Mouse (Mus musculus): ENCODE results near the gene Clrn3. TPM values are rescaled to one million over a fixed set of nuclear protein-coding genes. Genes with fewer than 3 reads are reported as not detected.

Gene Clrn3
- polyA plus RNA-seq, 1 experiment, result 26.7 TPM

DNA sequence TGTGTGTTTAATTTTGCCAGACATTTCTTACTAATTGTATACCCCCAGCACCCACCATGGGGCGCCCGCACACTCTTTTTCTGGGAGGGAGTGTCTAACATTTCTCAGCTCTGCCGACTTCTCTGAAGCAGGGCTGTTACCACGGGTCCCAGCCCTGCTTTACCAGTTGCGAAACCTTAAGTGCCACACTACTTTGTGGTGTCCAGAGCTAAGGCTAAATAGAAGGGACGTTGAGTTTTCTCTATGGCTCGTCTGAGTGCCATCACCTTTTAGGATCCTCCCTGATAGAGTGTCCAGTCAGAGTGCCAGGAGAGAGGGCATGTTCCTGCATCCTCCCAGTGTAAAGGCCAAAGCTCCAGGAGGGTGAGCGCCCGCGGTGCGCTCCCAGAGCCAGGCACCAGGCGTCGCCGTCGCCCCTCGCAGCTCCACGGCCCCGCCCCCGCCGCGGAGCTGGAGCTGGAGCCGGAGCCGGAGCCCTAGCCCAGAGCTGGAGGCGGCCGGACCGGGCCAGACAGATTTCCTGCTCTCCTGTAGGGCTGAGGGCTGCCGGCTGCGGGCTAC lies 9.0 kb upstream of the Clrn3 start, which contains the start of gene Ptpre:
TSS of gene Ptpre (plus strand) at position 141 of the 561 bp plus-strand sequence.
- no peak within 1 kb of the TSS for H3K27ac ChIP-seq (ENCODE audit: insufficient read depth, low read depth, low read length)
- peak; percentile 92 for DNase-seq
- WGBS, result 4% methylated on average over 28 of the region's 28 CpGs

DNA sequence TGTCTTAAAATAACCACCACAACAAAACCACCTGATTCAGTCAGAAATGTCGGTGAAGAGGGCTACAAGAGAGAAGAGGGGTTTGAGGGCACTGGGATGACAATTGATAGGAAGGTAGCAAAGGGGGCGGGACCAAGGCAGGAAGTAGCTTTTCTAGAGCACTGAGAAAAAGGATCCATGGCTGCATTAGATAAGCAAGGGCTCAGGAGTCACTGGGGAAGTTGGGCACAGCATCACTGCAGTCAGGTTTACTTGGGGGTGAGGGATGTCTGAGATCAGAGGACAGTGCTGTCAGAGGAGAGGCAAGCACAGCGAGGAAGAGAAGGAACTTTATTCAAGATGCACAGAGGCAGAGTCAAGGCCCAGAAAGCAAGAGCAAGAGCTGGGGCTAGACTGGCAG lies 7.5 kb upstream of the Clrn3 start:
- Histone ChIP-seq H3K36me3 (ENCODE audit: control insufficient read depth, insufficient read depth, low read length) (no peaks in the 10 kb centered on the region), H3K27ac (ENCODE audit: insufficient read depth, low read depth, low read length) (no peak overlapping the region), H3K27me3 (replicated peaks; ENCODE audit: control insufficient read depth, insufficient read depth, low read length) (no peaks in the 10 kb centered on the region), H3K4me1 (ENCODE audit: control insufficient read depth, insufficient read depth, low read length) (no peaks in the 10 kb centered on the region), H3K4me3 (ENCODE audit: insufficient read depth, low read depth, low read length) (no peak overlapping the region)
- no peak for DNase-seq
- TF ChIP-seq CTCF (conservative IDR thresholded peaks at IDR 0.05; ENCODE audit: insufficient read depth, insufficient read length, low read depth, low read length), result no peak
- no peak for TF ChIP-seq POLR2A (IDR thresholded peaks at IDR 0.05; ENCODE audit: low read depth, low read length)
- 84% methylated on average over 3 of the region's 3 CpGs for whole genome bisulfite sequencing

More for the DNA sequence above, 9.0 kb upstream of the Clrn3 start, which contains the start of gene Ptpre:
- Histone ChIP-seq H3K4me1 (ENCODE audit: control insufficient read depth, insufficient read depth, low read length) (no peaks in the 10 kb centered on the region), H3K36me3 (ENCODE audit: control insufficient read depth, insufficient read depth, low read length) (no peaks in the 10 kb centered on the region), H3K27me3 (replicated peaks; ENCODE audit: control insufficient read depth, insufficient read depth, low read length) (no peaks in the 10 kb centered on the region), H3K4me3 (ENCODE audit: insufficient read depth, low read depth, low read length) (peak within 1 kb of the TSS; percentile 70)
- peak; percentile 75 for TF ChIP-seq CTCF (conservative IDR thresholded peaks at IDR 0.05; ENCODE audit: insufficient read depth, insufficient read length, low read depth, low read length)
- no peak for TF ChIP-seq POLR2A (IDR thresholded peaks at IDR 0.05; ENCODE audit: low read depth, low read length)

DNA sequence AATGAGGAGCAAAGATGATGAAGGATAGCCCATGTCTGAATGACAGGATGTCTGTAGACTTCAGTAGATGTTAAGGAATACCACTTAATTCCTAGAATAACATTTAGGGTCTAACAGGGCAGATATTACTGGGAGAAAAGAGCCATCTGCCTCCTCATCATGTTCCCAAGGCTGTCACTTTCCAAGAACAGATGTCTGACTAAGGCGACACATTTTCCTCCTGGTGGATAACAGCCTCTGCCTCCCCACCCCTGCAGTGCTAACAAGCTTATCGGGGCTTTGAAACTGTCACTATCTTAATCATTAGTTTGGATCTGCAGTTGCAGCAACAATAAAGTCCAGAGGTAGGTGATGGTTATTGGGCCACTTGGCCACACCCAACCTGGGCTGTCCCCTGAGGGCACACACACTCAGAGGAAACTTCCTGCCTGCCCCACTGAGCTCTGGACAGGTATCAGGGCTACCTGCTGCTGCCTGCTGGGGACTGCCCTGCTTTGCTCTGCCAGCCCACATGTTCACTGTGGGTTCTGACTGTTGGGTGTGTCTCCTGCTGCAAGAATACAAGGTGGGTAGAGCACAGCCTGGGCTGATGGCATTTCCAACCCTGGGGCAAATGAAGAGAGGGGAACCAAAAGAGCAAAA lies 6.2 kb upstream of the Clrn3 start:
- no peak for DNase-seq
- 50% methylated on average over 2 of the region's 2 CpGs for WGBS
- no peaks in the 10 kb centered on the region for H3K36me3 ChIP-seq (ENCODE audit: control insufficient read depth, insufficient read depth, low read length)
- H3K27me3 ChIP-seq (replicated peaks; ENCODE audit: control insufficient read depth, insufficient read depth, low read length), result no peaks in the 10 kb centered on the region
- no peaks in the 10 kb centered on the region for H3K4me1 ChIP-seq (ENCODE audit: control insufficient read depth, insufficient read depth, low read length)
- H3K27ac ChIP-seq (ENCODE audit: insufficient read depth, low read depth, low read length), result no peak overlapping the region
- no peak overlapping the region for H3K4me3 ChIP-seq (ENCODE audit: insufficient read depth, low read depth, low read length)
- TF ChIP-seq CTCF (conservative IDR thresholded peaks at IDR 0.05; ENCODE audit: insufficient read depth, insufficient read length, low read depth, low read length) (no peak), POLR2A (IDR thresholded peaks at IDR 0.05; ENCODE audit: low read depth, low read length) (no peak)

DNA sequence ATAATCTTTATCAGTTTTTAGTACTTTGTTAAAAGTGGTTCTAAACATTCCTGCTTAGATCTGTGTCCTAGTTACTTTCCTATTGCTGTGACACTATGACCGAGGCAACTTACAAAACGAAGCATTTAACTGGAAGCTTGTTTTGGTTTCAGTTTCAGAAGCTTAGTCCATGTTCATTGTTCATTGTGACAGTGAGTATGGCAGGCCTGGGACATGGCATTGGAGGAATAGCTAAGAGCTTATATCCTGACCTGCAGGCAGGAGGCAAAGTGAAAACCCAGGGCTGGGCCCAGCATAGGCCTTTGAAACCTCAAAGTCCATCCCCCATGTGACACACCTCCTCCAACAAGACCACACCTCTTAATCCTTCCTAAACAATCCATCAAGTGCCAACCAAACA lies 614 bp upstream of the Clrn3 start:
- DNase-seq, result no peak
- H3K4me1 ChIP-seq (ENCODE audit: control insufficient read depth, insufficient read depth, low read length), result peaks cover 10% of the 10 kb centered on the region; the same call in 1 of the 2 replicates
- WGBS, result 44% methylated on average over 2 of the region's 2 CpGs
- no peaks in the 10 kb centered on the region for H3K27me3 ChIP-seq (replicated peaks; ENCODE audit: control insufficient read depth, insufficient read depth, low read length)
- TF ChIP-seq CTCF (conservative IDR thresholded peaks at IDR 0.05; ENCODE audit: insufficient read depth, insufficient read length, low read depth, low read length) (no peak), POLR2A (IDR thresholded peaks at IDR 0.05; ENCODE audit: low read depth, low read length) (no peak)
- no peaks in the 10 kb centered on the region for H3K36me3 ChIP-seq (ENCODE audit: control insufficient read depth, insufficient read depth, low read length)
- H3K4me3 ChIP-seq (ENCODE audit: insufficient read depth, low read depth, low read length), result no peak overlapping the region
- no peak overlapping the region for H3K27ac ChIP-seq (ENCODE audit: insufficient read depth, low read depth, low read length)

DNA sequence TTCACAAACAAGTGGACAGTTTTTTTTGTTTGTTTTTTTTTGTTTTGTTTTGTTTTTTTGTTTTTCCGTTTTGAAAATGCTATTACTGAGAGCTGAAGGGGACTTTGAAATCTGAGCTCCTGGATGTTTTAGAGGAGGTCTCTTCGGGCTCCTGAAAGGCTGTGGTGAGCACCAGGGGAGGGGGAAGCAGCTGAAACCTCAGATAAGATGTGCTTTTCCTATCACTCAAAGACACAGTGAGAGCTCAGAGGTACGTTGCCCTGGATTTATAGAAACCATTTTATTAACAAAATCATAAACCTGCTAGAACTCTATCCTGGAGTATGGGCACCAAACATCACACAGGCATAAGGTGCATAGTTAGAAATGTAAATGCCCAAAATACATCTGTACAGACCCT lies 1.3 kb downstream of the Clrn3 start:
- WGBS, result 36% methylated on average over 3 of the region's 3 CpGs
- Histone ChIP-seq H3K27ac (ENCODE audit: insufficient read depth, low read depth, low read length) (no peak overlapping the region; the same call in 1 of the 2 replicates), H3K27me3 (replicated peaks; ENCODE audit: control insufficient read depth, insufficient read depth, low read length) (no peaks in the 10 kb centered on the region), H3K36me3 (ENCODE audit: control insufficient read depth, insufficient read depth, low read length) (no peaks in the 10 kb centered on the region), H3K4me1 (ENCODE audit: control insufficient read depth, insufficient read depth, low read length) (peaks cover 17% of the 10 kb centered on the region; the same call in 1 of the 2 replicates), H3K4me3 (ENCODE audit: insufficient read depth, low read depth, low read length) (peak overlapping the region; percentile 47)
- no peak for DNase-seq
- no peak for TF ChIP-seq POLR2A (IDR thresholded peaks at IDR 0.05; ENCODE audit: low read depth, low read length)
- TF ChIP-seq CTCF (conservative IDR thresholded peaks at IDR 0.05; ENCODE audit: insufficient read depth, insufficient read length, low read depth, low read length), result no peak

GRCm38 (mm10) chr7:135526574-135527152 lies 1.8 kb downstream of the Clrn3 start:
- TF ChIP-seq POLR2A (IDR thresholded peaks at IDR 0.05; ENCODE audit: low read depth, low read length) (no peak), CTCF (conservative IDR thresholded peaks at IDR 0.05; ENCODE audit: insufficient read depth, insufficient read length, low read depth, low read length) (no peak)
- no peaks in the 10 kb centered on the region for H3K27me3 ChIP-seq (replicated peaks; ENCODE audit: control insufficient read depth, insufficient read depth, low read length)
- H3K4me3 ChIP-seq (ENCODE audit: insufficient read depth, low read depth, low read length), result peak overlapping the region; percentile 50
- H3K4me1 ChIP-seq (ENCODE audit: control insufficient read depth, insufficient read depth, low read length), result peaks cover 21% of the 10 kb centered on the region; the same call in 1 of the 2 replicates
- 53% methylated on average over 3 of the region's 3 CpGs for WGBS
- no peaks in the 10 kb centered on the region for H3K36me3 ChIP-seq (ENCODE audit: control insufficient read depth, insufficient read depth, low read length)
- H3K27ac ChIP-seq (ENCODE audit: insufficient read depth, low read depth, low read length), result peak overlapping the region; percentile 7; the same call in 1 of the 2 replicates
- peak; percentile 33 for DNase-seq

DNA sequence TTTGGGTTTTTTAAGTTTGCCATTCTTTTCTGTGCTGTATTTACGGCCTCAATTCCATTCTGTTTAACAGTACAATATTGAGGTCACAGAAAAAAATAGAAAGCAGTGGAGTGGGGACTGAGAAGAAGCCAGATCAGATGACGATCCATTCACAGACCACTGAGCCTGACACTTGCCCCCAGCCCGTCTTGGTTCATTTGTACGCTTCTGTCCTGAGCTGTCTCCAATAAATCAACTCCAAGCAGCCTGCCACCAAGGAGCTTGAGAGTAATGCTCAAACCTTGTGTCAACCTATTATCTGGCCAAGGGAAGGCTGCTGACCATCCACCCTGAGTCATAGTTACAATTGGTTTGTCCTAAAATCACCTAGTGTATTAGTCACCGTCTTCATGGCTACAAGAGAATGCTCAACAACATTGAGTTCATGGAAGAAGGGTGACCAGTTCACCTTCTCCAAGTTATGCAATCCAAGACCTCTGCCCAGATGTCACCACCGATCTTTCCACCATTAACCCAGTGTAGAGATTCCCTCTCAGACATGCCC lies 4.0 kb downstream of the Clrn3 start:
- no peak overlapping the region for H3K4me3 ChIP-seq (ENCODE audit: insufficient read depth, low read depth, low read length)
- no peaks in the 10 kb centered on the region for H3K27me3 ChIP-seq (replicated peaks; ENCODE audit: control insufficient read depth, insufficient read depth, low read length)
- no peaks in the 10 kb centered on the region for H3K36me3 ChIP-seq (ENCODE audit: control insufficient read depth, insufficient read depth, low read length)
- WGBS, result 40% methylated on average over 6 of the region's 6 CpGs
- peak; percentile 37 for DNase-seq
- H3K27ac ChIP-seq (ENCODE audit: insufficient read depth, low read depth, low read length), result peak overlapping the region; percentile 28
- TF ChIP-seq CTCF (conservative IDR thresholded peaks at IDR 0.05; ENCODE audit: insufficient read depth, insufficient read length, low read depth, low read length) (no peak), POLR2A (IDR thresholded peaks at IDR 0.05; ENCODE audit: low read depth, low read length) (no peak)
- H3K4me1 ChIP-seq (ENCODE audit: control insufficient read depth, insufficient read depth, low read length), result peaks cover 21% of the 10 kb centered on the region; the same call in 1 of the 2 replicates
